Mouse (Mus musculus): Measurements from ENCODE around the gene Adcy5. TPM values are rescaled to one million over a fixed set of nuclear protein-coding genes. Genes with fewer than 3 reads are reported as not detected.

Adcy5 gene
- total and polyA plus RNA-seq, 2 experiments, result 0.46 to 1.6 TPM

GRCm38 (mm10) chr16:35239966-35240730, 85.5 kb downstream of the Adcy5 start:
- Histone ChIP-seq H3K4me3 (ENCODE audit: insufficient read depth, low read depth, low read length) (no peak overlapping the region), H3K9ac (ENCODE audit: low read depth, low read length) (no peak overlapping the region), H3K27me3 (ENCODE audit: control insufficient read depth, insufficient read depth, low read length) (no peaks in the 10 kb centered on the region; the same call in 1 of the 2 replicates), H3K27ac (replicated peaks; ENCODE audit: insufficient read depth, low read depth, low read length) (no peak overlapping the region), H3K4me1 (ENCODE audit: control insufficient read depth, insufficient read depth, low read length) (no peaks in the 10 kb centered on the region), H3K79me2 (ENCODE audit: control insufficient read depth, insufficient read depth, low read length) (no peaks in the 10 kb centered on the region), H3K36me3 (ENCODE audit: control insufficient read depth, insufficient read depth, low read length) (no peaks in the 10 kb centered on the region)
- no peak for DNase-seq (ENCODE audit: extremely low read depth, low read depth, low spot score)
- WGBS, result 88% methylated on average over 4 of the region's 4 CpGs
- TF ChIP-seq POLR2A (IDR thresholded peaks at IDR 0.05; ENCODE audit: extremely low read depth, insufficient read depth, low read length) (no peak), CTCF (IDR thresholded peaks at IDR 0.05; ENCODE audit: low read depth, low read length) (no peak)

- DNase-seq (ENCODE audit: extremely low read depth, low read depth, low spot score), result no peak
- 79% methylated on average over 3 of the region's 3 CpGs for WGBS
- Histone ChIP-seq H3K9ac (ENCODE audit: low read depth, low read length) (no peak overlapping the region), H3K79me2 (ENCODE audit: control insufficient read depth, insufficient read depth, low read length) (no peaks in the 10 kb centered on the region), H3K36me3 (ENCODE audit: control insufficient read depth, insufficient read depth, low read length) (no peaks in the 10 kb centered on the region), H3K27ac (replicated peaks; ENCODE audit: insufficient read depth, low read depth, low read length) (no peak overlapping the region), H3K4me3 (ENCODE audit: insufficient read depth, low read depth, low read length) (no peak overlapping the region), H3K4me1 (ENCODE audit: control insufficient read depth, insufficient read depth, low read length) (no peaks in the 10 kb centered on the region), H3K27me3 (ENCODE audit: control insufficient read depth, insufficient read depth, low read length) (no peaks in the 10 kb centered on the region)
- TF ChIP-seq CTCF (IDR thresholded peaks at IDR 0.05; ENCODE audit: low read depth, low read length) (no peak), POLR2A (IDR thresholded peaks at IDR 0.05; ENCODE audit: extremely low read depth, insufficient read depth, low read length) (no peak)
These were observed 92.7 kb downstream of the Adcy5 start for GRCm38 (mm10) chr16:35247364-35247763.

GRCm38 (mm10) chr16:35248825-35249224, 94.1 kb downstream of the Adcy5 start:
- no peaks in the 10 kb centered on the region for H3K27me3 ChIP-seq (ENCODE audit: control insufficient read depth, insufficient read depth, low read length)
- peak; percentile 77 for DNase-seq (ENCODE audit: extremely low read depth, low read depth, low spot score)

GRCm38 (mm10) chr16:35249763-35250162, 95.1 kb downstream of the Adcy5 start:
- Histone ChIP-seq H3K79me2 (ENCODE audit: control insufficient read depth, insufficient read depth, low read length) (no peaks in the 10 kb centered on the region), H3K27me3 (ENCODE audit: control insufficient read depth, insufficient read depth, low read length) (no peaks in the 10 kb centered on the region), H3K27ac (replicated peaks; ENCODE audit: insufficient read depth, low read depth, low read length) (no peak overlapping the region), H3K36me3 (ENCODE audit: control insufficient read depth, insufficient read depth, low read length) (no peaks in the 10 kb centered on the region), H3K4me3 (ENCODE audit: insufficient read depth, low read depth, low read length) (no peak overlapping the region), H3K4me1 (ENCODE audit: control insufficient read depth, insufficient read depth, low read length) (no peaks in the 10 kb centered on the region), H3K9ac (ENCODE audit: low read depth, low read length) (no peak overlapping the region)
- peak; percentile 61 for DNase-seq (ENCODE audit: extremely low read depth, low read depth, low spot score)
- WGBS, result 43% methylated on average over 6 of the region's 6 CpGs
- TF ChIP-seq CTCF (IDR thresholded peaks at IDR 0.05; ENCODE audit: low read depth, low read length) (no peak), POLR2A (IDR thresholded peaks at IDR 0.05; ENCODE audit: extremely low read depth, insufficient read depth, low read length) (no peak)

More at GRCm38 (mm10) chr16:35248825-35249224, 94.1 kb downstream of the Adcy5 start:
- Histone ChIP-seq H3K9ac (ENCODE audit: low read depth, low read length) (no peak overlapping the region), H3K79me2 (ENCODE audit: control insufficient read depth, insufficient read depth, low read length) (no peaks in the 10 kb centered on the region), H3K4me1 (ENCODE audit: control insufficient read depth, insufficient read depth, low read length) (no peaks in the 10 kb centered on the region), H3K36me3 (ENCODE audit: control insufficient read depth, insufficient read depth, low read length) (no peaks in the 10 kb centered on the region), H3K4me3 (ENCODE audit: insufficient read depth, low read depth, low read length) (no peak overlapping the region), H3K27ac (replicated peaks; ENCODE audit: insufficient read depth, low read depth, low read length) (no peak overlapping the region)
- TF ChIP-seq POLR2A (IDR thresholded peaks at IDR 0.05; ENCODE audit: extremely low read depth, insufficient read depth, low read length) (no peak), CTCF (IDR thresholded peaks at IDR 0.05; ENCODE audit: low read depth, low read length) (no peak)
- 28% methylated on average over 9 of the region's 9 CpGs for WGBS

- no peaks in the 10 kb centered on the region for H3K4me1 ChIP-seq (ENCODE audit: control insufficient read depth, insufficient read depth, low read length)
- H3K36me3 ChIP-seq (ENCODE audit: control insufficient read depth, insufficient read depth, low read length), result no peaks in the 10 kb centered on the region
- DNase-seq (ENCODE audit: extremely low read depth, low read depth, low spot score), result no peak
- 78% methylated on average over 6 of the region's 6 CpGs for WGBS
- H3K4me3 ChIP-seq (ENCODE audit: insufficient read depth, low read depth, low read length), result no peak overlapping the region
- no peak for TF ChIP-seq POLR2A (IDR thresholded peaks at IDR 0.05; ENCODE audit: extremely low read depth, insufficient read depth, low read length)
- no peak for TF ChIP-seq CTCF (IDR thresholded peaks at IDR 0.05; ENCODE audit: low read depth, low read length)
- no peaks in the 10 kb centered on the region for H3K79me2 ChIP-seq (ENCODE audit: control insufficient read depth, insufficient read depth, low read length)
- no peak overlapping the region for H3K27ac ChIP-seq (replicated peaks; ENCODE audit: insufficient read depth, low read depth, low read length)
- no peaks in the 10 kb centered on the region for H3K27me3 ChIP-seq (ENCODE audit: control insufficient read depth, insufficient read depth, low read length)
- no peak overlapping the region for H3K9ac ChIP-seq (ENCODE audit: low read depth, low read length)
These were observed 97.0 kb downstream of the Adcy5 start for GRCm38 (mm10) chr16:35251690-35252089.

- WGBS, result 71% methylated on average over 6 of the region's 6 CpGs
- Histone ChIP-seq H3K9ac (ENCODE audit: low read depth, low read length) (no peak overlapping the region), H3K4me1 (ENCODE audit: control insufficient read depth, insufficient read depth, low read length) (no peaks in the 10 kb centered on the region), H3K79me2 (ENCODE audit: control insufficient read depth, insufficient read depth, low read length) (no peaks in the 10 kb centered on the region), H3K36me3 (ENCODE audit: control insufficient read depth, insufficient read depth, low read length) (no peaks in the 10 kb centered on the region), H3K27me3 (ENCODE audit: control insufficient read depth, insufficient read depth, low read length) (no peaks in the 10 kb centered on the region), H3K27ac (replicated peaks; ENCODE audit: insufficient read depth, low read depth, low read length) (no peak overlapping the region), H3K4me3 (ENCODE audit: insufficient read depth, low read depth, low read length) (no peak overlapping the region)
- TF ChIP-seq POLR2A (IDR thresholded peaks at IDR 0.05; ENCODE audit: extremely low read depth, insufficient read depth, low read length) (no peak), CTCF (IDR thresholded peaks at IDR 0.05; ENCODE audit: low read depth, low read length) (no peak)
- DNase-seq (ENCODE audit: extremely low read depth, low read depth, low spot score), result no peak
These were observed 98.3 kb downstream of the Adcy5 start for GRCm38 (mm10) chr16:35252967-35253366.

Data from liver, adult 2 months (tissue).